Mouse (Mus musculus): ENCODE data around the gene Rhbdf1.

DNA sequence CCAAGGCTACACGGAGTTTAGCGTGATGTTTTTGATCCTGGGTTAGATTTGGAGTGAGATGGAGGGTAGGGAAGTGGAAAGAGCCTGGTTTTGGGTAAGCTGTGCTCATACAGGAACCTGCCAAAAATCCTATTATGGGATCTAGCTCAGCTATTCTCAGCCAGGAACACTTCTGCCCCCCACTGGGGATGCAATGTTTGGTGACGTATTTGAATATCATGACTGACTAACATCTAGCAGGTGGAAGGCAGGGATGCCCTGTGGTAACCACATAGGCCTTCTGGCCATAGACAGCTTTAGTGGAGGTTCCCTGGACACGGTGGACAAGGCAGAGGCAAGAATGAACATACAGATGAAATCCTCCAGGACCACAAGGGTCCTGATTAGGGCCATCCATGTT lies 8.1 kb upstream of the Rhbdf1 start:
- TF ChIP-seq CTCF (IDR thresholded peaks at IDR 0.05; ENCODE audit: low read depth) (no peak), EP300 (IDR thresholded peaks at IDR 0.05; ENCODE audit: low read depth) (no peak)
